Mouse (Mus musculus) cerebellum, adult 9-11 months (tissue): ENCODE results near the gene BC016579.

Source experiments
- DNase-seq: peaks from one replicate; pipeline ENCODE4 v3.0.0; 2022

The BC016579 gene

DNA sequence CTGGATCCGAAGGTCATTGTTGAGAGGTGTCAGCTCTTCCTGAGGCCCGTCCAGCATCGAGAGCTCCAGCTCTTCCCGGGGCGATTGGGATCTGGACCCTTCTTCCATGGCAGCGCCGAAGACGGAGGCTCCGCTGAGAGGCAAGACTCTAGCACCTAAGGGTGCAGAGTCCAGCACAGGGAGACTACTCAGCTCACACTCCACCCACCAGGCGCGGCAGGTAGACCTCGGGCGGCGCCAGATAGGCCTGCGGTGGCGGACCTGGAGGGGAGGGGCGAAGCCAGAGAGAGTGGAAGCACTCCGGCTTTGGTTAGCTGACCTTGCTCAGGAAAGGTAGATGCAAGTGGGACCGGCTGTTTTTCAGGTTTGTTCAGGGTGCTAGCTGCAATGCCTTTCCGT, at the start of gene BC016579:
BC016579 (minus strand) TSS at position 135 of the 399 bp plus-strand sequence.
- DNase-seq, result peak; percentile 27

DNA sequence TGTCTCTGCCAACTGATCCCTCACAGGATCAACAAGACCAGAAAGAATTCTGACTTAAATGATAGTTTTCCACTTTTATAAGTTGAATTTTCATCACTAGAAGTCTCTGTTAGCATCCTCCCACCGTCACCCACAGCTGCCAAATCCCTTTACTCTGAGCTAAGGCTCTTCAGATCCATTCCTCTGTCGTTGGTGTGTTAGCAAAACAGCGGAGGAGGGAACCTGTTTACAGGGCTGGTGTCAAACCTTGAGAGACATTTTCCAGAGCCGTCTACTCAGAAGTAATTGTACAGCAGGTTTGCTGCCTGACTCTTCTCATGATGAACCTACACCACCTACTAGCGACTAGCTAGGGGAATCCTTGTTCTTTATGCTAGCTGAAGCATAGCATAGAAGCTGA, 45.4 kb upstream of the BC016579 start:
- no peak for DNase-seq

DNA sequence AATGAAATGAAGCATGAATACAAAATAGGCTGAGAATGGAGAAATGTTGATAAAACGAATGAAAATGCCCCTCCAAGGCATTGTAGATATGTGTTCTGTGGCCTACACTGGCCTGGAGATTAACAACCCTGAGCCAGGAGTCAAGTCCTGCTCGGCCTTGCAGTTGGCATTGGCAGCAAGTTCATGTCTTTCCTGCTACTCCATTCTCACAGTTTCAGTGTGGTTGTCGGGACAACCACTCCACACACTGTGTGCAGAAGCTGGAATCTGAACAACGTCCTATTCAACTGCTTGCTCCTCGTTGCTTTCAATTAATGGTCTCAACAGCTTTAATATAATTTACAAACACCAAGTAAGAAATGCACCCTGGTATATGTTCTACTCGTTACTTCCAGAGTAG, 44.1 kb upstream of the BC016579 start:
- DNase-seq, result no peak

DNA sequence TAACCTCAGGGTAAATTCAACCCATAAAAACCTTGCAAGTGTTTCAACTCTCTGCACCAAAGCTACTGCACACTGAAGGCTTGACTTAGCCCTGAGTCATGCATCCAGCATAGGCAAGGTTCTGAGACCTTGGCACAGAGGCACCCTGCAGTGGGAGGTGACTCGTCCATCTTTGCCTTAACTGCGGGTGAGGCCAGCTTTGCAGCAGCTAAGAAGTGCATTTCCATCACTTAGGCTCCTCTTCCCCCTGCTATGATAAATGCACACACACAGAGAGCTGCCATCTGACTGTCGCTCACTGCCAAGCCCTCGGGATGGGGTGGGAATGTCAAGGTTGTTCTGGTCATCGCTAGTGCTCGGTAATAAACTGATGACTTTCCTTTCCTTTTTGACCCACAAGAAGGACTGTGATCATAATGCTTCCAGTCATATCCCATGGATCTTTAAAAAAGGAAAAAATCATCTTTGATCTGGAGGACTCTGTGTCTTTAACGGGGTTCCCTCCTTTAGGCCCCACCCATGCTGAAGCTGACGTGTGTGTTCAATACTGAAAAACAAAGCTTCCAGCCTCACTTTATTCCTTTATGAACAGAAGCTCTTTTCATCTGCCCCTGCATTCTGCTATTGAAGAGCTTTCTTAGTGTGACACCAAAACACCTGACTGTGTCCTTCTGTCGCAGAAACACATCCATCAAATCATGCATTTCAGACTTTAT, 41.7 kb upstream of the BC016579 start:
- peak; percentile 62 for DNase-seq

DNA sequence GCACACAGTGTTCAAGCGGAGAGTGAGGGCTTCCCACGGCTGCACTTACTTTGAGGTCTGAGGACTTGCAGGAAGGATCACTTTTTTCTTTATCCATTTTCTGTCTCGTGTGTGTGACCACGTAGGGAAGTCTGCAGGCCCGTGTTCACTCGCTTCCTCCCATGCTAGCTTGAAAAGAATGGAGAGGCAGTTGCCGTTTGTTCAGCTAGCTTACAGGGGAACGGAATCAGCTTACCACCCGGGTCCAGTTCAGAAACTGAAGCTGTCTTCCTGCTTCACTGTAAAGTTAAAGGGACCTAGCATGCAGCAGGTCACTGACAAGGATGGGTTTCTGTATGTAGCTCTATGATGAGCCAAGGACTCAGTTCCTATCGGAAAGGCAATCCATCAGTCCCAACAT, 39.7 kb upstream of the BC016579 start, which contains the start of gene Tmprss7:
Tmprss7 (minus strand) TSS at position 101 of the 400 bp plus-strand sequence.
- no peak for DNase-seq

DNA sequence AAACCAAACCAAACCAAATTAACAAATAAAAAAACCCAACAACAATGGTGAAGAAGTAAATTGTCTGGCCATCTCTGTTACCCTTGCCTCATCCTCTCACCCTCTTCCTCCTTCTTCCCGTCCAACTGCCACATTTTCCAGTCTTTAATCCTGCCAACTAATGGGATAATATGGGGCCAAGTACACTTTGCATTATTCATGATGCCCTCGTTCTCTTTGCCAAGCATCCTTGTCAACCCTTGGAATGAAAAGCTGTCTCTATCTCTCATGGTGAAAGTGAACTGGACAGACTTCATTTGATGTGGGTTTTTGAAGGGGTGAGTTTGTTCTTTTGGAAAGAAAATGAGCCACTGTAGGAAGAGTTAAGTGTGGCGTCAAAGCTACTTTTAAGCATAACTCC, 39.0 kb upstream of the BC016579 start:
- no peak for DNase-seq

DNA sequence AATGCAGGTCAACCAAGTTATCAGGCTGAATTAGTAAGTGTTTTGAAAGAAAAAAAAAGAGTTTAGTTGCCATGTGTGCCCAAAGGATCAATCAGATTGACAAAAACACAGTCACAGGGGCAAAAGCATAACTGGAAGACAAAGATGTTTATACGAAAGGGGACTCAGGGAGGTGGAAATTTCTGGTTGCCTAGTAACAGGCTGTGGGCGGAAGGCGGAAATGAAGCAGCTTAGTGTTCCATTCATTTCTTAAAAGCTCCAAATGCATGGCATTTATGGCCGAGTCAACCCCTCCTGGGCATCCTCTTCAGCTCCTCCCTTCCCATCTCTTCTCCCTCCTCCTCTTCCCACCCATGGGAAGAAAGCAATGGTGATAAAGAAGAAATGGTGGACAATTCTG, 36.3 kb upstream of the BC016579 start:
- no peak for DNase-seq

DNA sequence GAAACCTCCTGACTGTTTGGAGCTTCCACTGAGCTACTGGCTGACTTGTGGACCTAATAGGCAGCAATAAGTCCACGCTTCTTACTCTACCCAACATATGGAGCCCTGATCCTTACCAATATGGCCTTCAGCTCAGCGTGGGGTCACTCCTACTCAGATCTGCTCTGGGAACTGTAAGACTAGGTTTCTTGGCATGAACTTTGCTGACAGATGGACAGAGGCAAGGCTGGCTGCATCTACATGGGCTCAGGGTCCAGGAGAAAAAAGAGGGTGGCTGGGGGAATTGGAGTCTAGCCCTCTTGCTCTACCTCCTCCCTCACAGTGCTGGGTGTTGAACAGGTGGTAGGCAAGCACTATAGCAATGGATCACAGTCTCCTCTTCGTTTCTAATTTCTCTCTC, 33.0 kb upstream of the BC016579 start:
- DNase-seq, result peak; percentile 89

DNA sequence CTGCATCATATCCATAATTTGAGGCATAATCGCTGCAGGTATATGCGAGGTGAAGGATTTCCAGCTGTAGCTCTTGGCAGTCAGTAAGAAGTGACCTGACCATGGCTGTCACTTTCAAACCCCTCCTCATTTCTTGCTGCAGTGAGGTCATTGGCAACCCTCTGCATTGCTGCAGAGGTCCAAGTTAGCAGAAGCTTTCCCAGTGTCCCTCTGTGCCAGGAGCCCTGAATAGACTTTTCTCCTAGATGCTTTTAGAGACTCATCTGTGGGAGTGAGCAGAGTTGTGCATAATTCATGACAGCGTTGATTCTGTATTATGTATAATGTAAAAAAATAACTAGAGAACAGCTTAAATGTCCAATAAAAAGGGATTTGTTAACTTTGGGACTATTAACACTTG, 31.4 kb upstream of the BC016579 start:
- peak; percentile 26 for DNase-seq

DNA sequence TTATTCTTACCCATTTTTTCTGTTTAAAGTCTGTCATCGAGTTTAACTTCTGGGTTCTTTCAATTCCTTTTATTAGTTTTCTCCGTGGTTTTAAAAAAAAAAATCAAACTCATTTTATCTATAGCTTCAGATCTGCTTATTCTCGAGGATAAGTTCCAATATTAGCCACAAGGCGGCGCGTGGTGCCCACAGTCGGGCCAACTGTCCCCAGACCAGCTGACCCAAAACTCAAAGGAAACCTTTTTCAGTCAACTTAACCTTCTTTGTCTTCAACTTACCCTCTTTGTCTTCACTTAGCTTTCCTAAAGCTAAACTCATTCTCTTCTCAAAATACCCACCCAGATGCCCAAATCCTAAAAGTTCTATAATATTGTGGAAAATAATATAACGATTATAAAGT, 30.9 kb upstream of the BC016579 start:
- peak; percentile 72 for DNase-seq

DNA sequence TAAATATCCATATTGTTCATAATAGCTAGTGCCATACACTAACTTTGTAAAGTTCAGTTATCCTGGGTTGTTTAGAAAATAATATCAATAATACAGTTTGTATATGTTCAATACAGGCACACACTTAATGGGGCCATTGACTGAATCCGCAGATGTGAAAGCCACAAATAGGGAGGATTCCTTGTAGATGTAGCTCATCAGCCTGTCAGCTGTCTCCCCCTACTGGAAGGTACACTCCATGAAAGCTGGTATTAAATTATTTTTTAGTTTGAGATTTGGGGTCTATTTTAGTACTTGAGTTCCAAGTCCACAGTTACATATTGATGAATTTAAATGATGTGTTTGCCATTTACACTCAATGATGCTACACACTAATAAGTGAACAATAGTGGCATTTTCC, 22.6 kb upstream of the BC016579 start:
- no peak for DNase-seq

DNA sequence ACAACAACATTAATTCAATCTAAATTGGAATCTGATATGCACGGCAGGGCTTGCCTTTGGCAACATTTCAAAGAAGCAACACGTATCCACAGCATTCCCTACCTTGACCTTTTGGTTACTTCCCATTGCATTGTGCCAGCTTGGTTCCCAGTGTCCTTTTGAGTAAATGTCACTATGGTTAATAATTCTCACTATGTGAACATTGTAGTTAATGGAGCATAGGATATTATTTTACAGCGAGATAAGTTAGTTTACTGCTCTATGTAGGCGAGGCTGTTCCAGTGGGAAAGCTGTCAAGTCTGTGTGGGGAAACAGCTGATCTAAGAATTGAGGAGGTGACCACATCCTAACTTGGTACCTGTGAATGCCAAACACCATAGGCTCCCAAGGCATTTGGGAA, 16.1 kb upstream of the BC016579 start:
- DNase-seq, result no peak

DNA sequence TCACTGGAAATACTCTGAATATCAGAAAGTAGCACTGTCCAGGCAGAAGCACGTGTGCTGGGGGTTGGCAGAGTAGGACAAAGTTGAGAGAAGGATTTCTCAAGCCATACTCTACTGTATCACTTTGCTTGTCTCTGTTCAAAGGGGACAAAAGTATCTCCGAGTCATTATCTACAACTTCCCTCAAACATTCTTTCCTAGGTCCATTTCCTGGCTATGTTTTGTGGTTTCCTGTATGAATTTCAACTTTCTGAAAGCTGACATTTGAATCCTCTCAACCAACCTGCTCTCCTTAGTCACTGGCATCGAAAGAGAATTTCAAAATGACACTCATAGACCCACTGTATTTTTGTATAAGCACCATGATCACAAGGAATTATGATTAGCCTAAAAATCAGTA, 14.3 kb upstream of the BC016579 start:
- DNase-seq, result no peak

DNA sequence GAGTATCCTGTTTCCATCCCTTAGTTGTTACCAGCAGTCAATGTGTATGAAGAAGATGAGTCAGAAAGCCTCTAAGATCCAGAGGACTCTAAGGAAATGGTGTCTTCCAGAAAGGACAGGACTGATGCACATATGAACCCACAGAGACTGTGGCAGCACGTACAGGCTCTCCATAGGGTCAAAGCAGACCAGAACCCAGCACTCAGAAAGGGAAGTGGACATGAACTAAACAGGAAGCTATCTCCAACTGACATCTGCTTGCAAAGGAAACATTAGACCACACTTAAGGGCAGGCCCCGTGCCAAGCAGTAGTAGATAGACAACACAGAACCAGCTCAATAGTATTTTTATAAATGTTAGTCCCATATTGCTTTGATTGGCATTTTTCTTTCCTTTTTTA, 12.3 kb upstream of the BC016579 start:
- DNase-seq, result no peak

DNA sequence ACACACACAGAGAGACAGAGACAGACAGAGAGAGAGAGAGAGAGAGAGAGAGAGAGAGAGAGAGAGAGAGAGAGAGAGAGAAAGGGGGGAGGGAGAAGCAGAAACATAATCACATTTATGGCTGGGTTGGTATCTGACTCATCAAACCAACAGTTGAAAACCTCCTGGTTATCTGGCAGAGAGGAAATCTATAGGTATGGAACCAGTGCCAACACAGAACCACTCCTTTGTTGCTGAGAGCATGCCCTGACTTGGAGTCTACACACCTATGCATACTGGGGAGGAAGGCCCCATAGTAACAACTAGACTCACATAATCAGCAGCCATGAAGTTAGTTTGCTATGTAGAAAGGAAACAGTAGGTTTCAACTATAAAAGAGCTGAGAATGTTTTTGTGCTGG, 8.5 kb upstream of the BC016579 start:
- DNase-seq, result no peak

DNA sequence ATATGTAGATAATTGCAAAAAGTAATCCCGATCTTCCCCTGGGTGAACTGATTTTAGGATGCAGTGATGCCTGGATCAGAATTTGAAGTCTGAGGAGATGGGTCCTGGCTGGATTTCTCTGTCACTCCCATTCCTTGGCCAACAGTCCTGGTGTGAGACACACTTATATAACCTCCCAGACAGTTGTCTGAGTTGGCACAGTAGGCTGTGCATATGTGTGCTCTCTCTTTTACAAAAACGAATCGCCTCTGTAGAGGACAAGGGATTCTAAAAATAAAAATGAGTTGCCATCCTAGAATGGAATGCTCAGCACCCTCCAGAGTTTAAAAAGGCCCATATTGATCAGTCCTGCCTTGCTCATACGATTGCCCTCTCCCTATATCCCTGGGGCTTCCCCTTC, 5.7 kb upstream of the BC016579 start:
- DNase-seq, result peak; percentile 74

DNA sequence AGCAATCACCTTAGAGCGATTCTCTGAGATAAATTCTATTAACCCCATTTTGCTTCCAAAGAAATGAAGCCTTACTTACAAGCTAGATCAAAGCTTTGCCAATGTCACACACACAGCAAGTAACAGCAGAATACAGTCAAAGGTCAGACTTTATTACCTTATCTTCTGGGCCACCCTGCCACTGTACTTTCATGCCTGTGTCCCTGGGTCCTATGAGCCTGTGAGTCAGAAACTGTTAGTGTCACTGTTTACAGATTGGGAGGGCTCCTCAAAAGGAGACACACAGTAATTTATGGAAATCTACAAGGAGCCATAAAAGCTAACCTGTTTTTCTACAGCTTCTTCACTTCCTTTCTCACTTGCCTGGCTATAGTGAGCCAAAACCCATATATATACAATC, 4.4 kb upstream of the BC016579 start:
- DNase-seq, result no peak

DNA sequence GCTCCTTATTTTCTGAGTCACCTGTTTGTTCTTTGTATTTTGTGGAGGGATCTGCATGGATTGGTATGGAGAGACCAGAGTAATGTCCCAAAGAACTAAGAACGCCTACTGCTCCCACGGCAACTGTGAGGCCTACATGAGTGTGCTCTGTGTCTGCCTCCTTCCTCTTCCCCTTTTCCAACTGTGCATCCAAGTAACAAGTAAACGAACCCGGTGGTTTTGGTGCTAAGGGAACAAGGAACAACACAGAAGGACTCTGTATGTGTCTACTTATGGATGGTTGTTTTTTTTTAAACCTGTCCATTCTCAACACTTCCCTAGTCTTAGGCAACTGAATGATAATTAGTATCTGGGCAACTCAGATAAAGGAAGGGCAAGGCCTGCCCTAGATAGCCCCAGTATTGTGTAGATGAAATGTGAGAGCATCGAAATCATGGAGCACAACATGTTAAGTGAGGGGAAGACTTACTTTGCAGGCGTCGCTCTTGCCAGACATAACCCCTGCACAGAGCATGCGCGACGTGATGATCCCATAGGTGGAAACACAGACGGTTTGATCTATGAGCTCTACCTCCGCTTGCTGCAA, 3.8 kb upstream of the BC016579 start:
- DNase-seq, result no peak

DNA sequence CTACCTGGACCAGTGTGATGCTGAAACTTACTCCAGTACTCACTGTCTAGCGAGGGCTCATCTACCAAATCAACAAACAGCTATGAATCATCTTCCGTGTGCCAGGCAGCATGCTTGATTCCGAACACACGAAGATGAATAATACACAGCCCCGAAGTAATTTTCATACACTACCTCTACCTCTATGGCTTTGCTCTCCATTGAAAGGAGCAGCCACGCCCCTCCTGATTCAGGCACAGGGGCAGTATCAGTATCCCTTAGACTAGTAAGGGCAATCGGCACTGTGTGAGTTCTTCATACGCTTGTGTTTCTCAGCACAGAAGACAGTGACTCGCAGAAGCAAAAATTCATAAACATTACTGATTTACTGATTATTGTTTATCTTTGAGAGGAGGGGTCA, 597 bp upstream of the BC016579 start:
- DNase-seq, result no peak

DNA sequence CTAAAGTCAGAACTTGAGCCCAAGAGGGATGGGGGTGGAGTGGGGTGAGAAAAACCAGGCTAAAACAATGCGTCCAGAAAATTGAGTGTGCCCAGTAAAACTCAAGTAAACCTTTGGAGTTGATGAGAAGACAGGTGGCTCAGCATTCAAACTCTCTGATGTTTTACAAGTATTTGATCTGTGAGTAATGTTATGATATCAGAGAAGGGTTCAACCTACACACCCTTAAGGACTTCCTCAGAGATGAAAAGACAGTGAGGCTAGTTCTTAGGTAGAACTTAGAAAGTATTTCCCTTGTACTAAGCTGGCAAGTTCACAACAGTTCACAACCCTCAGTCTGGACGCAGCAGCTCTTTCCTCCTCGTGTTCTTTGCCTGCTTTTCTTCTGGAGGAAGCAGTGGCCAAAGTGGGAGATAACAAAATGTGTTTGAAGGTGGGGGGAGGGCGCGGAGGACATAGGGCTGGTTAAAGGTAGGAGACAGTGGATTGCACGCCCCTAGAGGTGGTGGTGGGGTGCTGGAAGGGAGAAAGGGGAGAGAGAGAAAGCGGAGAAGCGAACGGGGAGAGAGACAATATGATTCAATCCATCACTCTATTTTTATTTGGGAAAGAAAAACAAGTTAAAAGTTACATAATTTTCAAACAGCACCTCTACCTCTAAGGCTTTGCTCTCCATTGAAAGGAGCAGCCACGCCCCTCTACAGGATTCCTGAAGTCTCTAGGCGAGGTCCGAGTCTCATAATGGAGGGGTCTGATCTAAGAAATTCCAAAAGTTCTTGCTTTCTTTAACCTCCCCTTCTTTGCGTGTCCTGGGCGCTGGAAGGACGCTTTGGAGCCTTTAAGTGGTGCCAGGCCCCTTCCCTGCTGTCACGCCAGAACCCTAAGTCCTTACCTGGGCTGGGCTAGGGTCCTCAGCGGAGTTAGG, 597 bp downstream of the BC016579 start:
- no peak for DNase-seq

DNA sequence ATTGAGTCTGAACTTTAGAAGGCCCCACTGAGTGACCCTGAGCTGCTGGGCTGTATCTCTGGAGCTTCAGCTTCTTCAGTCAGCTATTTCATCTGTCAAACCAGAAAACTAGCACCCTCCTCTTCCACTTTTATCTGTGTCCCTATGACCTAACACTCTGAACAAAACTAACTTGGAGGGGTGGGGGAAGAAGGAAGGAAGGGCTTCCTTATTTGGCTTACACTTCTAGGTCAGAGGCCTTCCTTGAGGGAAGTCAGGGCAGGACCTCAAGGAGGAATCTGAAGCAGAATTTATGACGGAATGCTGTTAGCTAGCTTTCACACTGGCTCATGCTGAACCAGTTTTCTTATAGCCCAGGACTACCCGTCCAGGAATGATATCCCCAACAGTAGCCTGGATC, 2.4 kb downstream of the BC016579 start:
- DNase-seq, result no peak

DNA sequence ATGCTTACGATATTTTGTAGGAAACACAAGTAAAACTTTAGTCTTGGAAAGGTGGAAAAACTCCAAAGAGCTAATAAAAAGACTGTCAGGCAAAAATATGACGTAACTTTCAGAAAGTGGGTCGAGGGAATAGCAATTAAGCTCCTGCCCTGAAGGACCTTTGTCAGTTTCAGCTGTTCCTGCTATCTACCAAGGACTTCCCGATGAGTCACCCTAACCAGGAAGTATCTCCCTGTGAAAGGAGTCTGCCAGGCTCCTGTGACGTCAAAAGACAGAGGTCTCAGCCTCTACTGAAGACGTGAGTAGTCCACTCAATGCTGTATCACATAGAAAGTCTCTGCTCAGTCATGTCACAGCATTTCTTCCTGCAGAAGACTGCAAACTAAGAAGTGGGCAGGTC, 9.5 kb downstream of the BC016579 start:
- DNase-seq, result peak; percentile 26

DNA sequence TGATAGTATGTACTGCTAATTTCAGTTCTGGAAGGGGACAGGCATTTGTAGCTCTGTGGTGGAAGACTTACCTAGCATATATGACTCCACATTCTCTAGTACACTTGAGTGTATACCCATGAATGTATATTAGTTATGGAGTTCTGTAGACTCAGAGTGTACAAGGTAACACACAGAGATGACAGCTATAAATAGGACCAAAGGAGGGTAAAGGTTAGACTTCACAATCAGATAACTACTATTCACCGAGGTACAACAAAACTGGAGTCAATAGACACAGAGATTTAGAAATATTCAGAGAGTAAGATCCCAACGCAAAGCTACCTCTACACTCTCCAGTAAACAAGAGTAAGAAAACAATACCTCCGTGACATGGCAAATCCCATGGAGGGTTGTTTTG, 9.9 kb downstream of the BC016579 start:
- DNase-seq, result no peak

DNA sequence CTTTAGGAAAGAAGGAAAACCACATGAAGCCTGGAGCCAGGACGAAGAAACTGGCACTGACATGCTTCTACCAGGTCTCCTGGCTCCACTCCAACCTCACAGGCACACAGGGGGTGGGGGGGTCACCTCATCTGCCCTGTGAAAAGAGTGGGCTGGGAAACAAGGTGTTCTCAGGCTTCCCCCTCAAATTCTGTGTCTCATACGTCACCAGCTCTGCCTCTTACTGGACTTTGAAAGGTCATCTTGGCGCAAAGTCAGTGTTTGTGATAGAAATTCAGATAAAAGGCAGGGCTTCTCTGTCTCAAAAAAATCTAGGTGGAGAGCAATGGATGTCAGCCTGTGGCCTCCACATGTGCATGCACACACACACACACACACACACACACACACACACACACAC, 12.6 kb downstream of the BC016579 start:
- DNase-seq, result no peak
